In genomic region chr13:48513003-48513929, GRCm38 (mm10) we compare ENCODE assay signal across 8 mouse cellular contexts. TPM values are rescaled to one million over a fixed set of nuclear protein-coding genes. Genes with fewer than 3 reads are reported as not detected.
DNase-seq lines count a peak whose midpoint lies in the region; ATAC-seq and TF ChIP-seq lines count a peak whose summit lies in the region.

Zfp169 (minus strand) TSS chr13:48513451.
A830005F24Rik (plus strand) TSS chr13:48513570.

- peaks cover 0 to 11% of the 10 kb centered on the region in 2 experiments for H3K36me3 ChIP-seq in CH12.LX (replicated peaks in 1 of 2; ENCODE audit: control insufficient read depth in 1 of 2, insufficient read depth in 1 of 2, low read length in 1 of 2)
- H3K36me3 ChIP-seq in forebrain, embryonic 11.5 days (ENCODE audit: control insufficient read depth, insufficient read depth, low read length): no peaks in the 10 kb centered on the region
- no peaks in the 10 kb centered on the region for H3K36me3 ChIP-seq in heart, postnatal 0 days (replicated peaks; ENCODE audit: control insufficient read depth, insufficient read depth, low read length)
- no peaks in the 10 kb centered on the region for H3K36me3 ChIP-seq in liver, embryonic 16.5 days (ENCODE audit: control insufficient read depth, insufficient read depth)
- no peaks in the 10 kb centered on the region for H3K36me3 ChIP-seq in neural tube, embryonic 13.5 days
- H3K36me3 ChIP-seq in testis, adult 2 months (ENCODE audit: control insufficient read depth, insufficient read depth, low read length): no peaks in the 10 kb centered on the region

- peak within 1 kb of the TSS; percentile 90 for H3K9ac ChIP-seq in CH12.LX (ENCODE audit: insufficient read depth, low read depth)
- peak within 1 kb of the TSS; percentile 79 for H3K9ac ChIP-seq in forebrain, embryonic 11.5 days (ENCODE audit: low read length)
- peak within 1 kb of the TSS; percentile 60 for H3K9ac ChIP-seq in heart, postnatal 0 days (replicated peaks; ENCODE audit: low read depth, low read length)
- H3K9ac ChIP-seq in liver, embryonic 16.5 days (ENCODE audit: low read depth, low read length): peak within 1 kb of the TSS; percentile 76
- H3K9ac ChIP-seq in neural tube, embryonic 13.5 days: peak within 1 kb of the TSS; percentile 92

- WGBS in forebrain, embryonic 11.5 days: 2% methylated on average over 34 of the region's 34 CpGs
- WGBS in heart, postnatal 0 days: 2% methylated on average over 34 of the region's 34 CpGs
- 2% methylated on average over 34 of the region's 34 CpGs for WGBS in liver, embryonic 16.5 days (ENCODE audit: insufficient replicate concordance)
- WGBS in neural tube, embryonic 13.5 days: 2% methylated on average over 34 of the region's 34 CpGs

- peak within 1 kb of the TSS; percentile 70 to 97 (median 92) for H3K4me3 ChIP-seq in CH12.LX (replicated peaks in 1 of 3; ENCODE audit: low read depth in 2 of 3, low read length in 2 of 3, poor library complexity in 1 of 3)
- H3K4me3 ChIP-seq in forebrain, embryonic 11.5 days (ENCODE audit: low read depth, low read length): peak within 1 kb of the TSS; percentile 72
- peak within 1 kb of the TSS; percentile 80 for H3K4me3 ChIP-seq in heart, postnatal 0 days (ENCODE audit: low read depth, low read length)
- H3K4me3 ChIP-seq in liver, embryonic 16.5 days (ENCODE audit: low read depth, low read length): peak within 1 kb of the TSS; percentile 76
- peak within 1 kb of the TSS; percentile 89 for H3K4me3 ChIP-seq in neural tube, embryonic 13.5 days
- H3K4me3 ChIP-seq in testis, adult 2 months (ENCODE audit: control insufficient read depth, low read depth, low read length): peak within 1 kb of the TSS; percentile 92

- TF ChIP-seq CTCF in CH12.LX (conservative IDR thresholded peaks at IDR 0.05 in 1 of 2, IDR thresholded peaks at IDR 0.05 in 1 of 2; ENCODE audit: low read depth in 2 of 2, low read length in 2 of 2): no peak
- TF ChIP-seq CTCF in heart, postnatal 0 days (IDR thresholded peaks at IDR 0.05; ENCODE audit: low read depth): no peak
- no peak for TF ChIP-seq CTCF in testis, adult 2 months (IDR thresholded peaks at IDR 0.05; ENCODE audit: control insufficient read depth, insufficient read depth, insufficient replicate concordance, low read depth, low read length)

- peaks cover 7 to 33% of the 10 kb centered on the region in 2 experiments; a peak in 3 of 4 replicates for H3K4me1 ChIP-seq in CH12.LX (ENCODE audit: control insufficient read depth in 1 of 2, insufficient read depth in 2 of 2)
- no peaks in the 10 kb centered on the region; the same call in 1 of the 2 replicates for H3K4me1 ChIP-seq in forebrain, embryonic 11.5 days (replicated peaks; ENCODE audit: control insufficient read depth, insufficient read depth, low read length)
- H3K4me1 ChIP-seq in heart, postnatal 0 days (ENCODE audit: control insufficient read depth, insufficient read depth): peaks cover 6% of the 10 kb centered on the region; the same call in 1 of the 2 replicates
- peaks cover 4% of the 10 kb centered on the region; the same call in 1 of the 2 replicates for H3K4me1 ChIP-seq in liver, embryonic 16.5 days (ENCODE audit: control insufficient read depth, low read depth, low read length)
- H3K4me1 ChIP-seq in neural tube, embryonic 13.5 days (replicated peaks): peaks cover 18% of the 10 kb centered on the region
- peaks cover 9% of the 10 kb centered on the region for H3K4me1 ChIP-seq in testis, adult 2 months (ENCODE audit: control insufficient read depth, insufficient read depth, low read length)

- H3K9me3 ChIP-seq in CH12.LX (replicated peaks; ENCODE audit: low read length): no peaks in the 10 kb centered on the region
- H3K9me3 ChIP-seq in forebrain, embryonic 11.5 days (ENCODE audit: control insufficient read depth, low read length): no peaks in the 10 kb centered on the region
- no peaks in the 10 kb centered on the region for H3K9me3 ChIP-seq in heart, postnatal 0 days (replicated peaks; ENCODE audit: control insufficient read depth, low read length)
- no peaks in the 10 kb centered on the region for H3K9me3 ChIP-seq in liver, embryonic 16.5 days (replicated peaks; ENCODE audit: control insufficient read depth, low read length)
- no peaks in the 10 kb centered on the region; the same call in 1 of the 2 replicates for H3K9me3 ChIP-seq in neural tube, embryonic 13.5 days

- TF ChIP-seq RAD21 in CH12.LX (IDR thresholded peaks at IDR 0.05; ENCODE audit: low read depth, low read length): no peak

- no peaks in the 10 kb centered on the region for H3K79me2 ChIP-seq in CH12.LX (replicated peaks; ENCODE audit: control insufficient read depth, extremely low read depth, insufficient read depth, poor library complexity, severe bottlenecking)

- H3K4me2 ChIP-seq in CH12.LX (ENCODE audit: insufficient read depth, low read depth, poor library complexity, severe bottlenecking): peak within 1 kb of the TSS; percentile 90
- H3K4me2 ChIP-seq in forebrain, embryonic 11.5 days (ENCODE audit: low read depth, low read length, severe bottlenecking): peak within 1 kb of the TSS; percentile 62
- peak within 1 kb of the TSS; percentile 82 for H3K4me2 ChIP-seq in heart, postnatal 0 days (ENCODE audit: low read depth, low read length)
- peak within 1 kb of the TSS; percentile 83 for H3K4me2 ChIP-seq in liver, embryonic 16.5 days (ENCODE audit: low read depth, low read length)
- peak within 1 kb of the TSS; percentile 94 for H3K4me2 ChIP-seq in neural tube, embryonic 13.5 days

- DNase-seq in CH12.LX (ENCODE audit: extremely low read depth): peak; percentile 91
- peak; percentile 76 for DNase-seq in c-Kit-positive CD71-negative TER-119-negative erythroid progenitor cells, embryonic 14.5 days (ENCODE audit: low read depth)
- DNase-seq in forebrain, embryonic 11.5 days (ENCODE audit: low spot score): peak; percentile 90
- DNase-seq in heart, postnatal 0 days (ENCODE audit: low spot score): peak; percentile 84
- DNase-seq in kidney, postnatal 4 days: peak; percentile 81 to 86

- peak; percentile 86 for TF ChIP-seq POLR2A in CH12.LX (IDR thresholded peaks at IDR 0.05; ENCODE audit: low read depth, low read length)
- peak; percentile 69 for TF ChIP-seq POLR2A in testis, adult 2 months (IDR thresholded peaks at IDR 0.05; ENCODE audit: control insufficient read depth, low read depth, low read length)

- H3K27me3 ChIP-seq in CH12.LX (replicated peaks): no peaks in the 10 kb centered on the region
- H3K27me3 ChIP-seq in forebrain, embryonic 11.5 days (ENCODE audit: control insufficient read depth, insufficient read depth, low read length): no peaks in the 10 kb centered on the region
- H3K27me3 ChIP-seq in heart, postnatal 0 days (ENCODE audit: control insufficient read depth, insufficient read depth, low read length): no peaks in the 10 kb centered on the region
- no peaks in the 10 kb centered on the region for H3K27me3 ChIP-seq in liver, embryonic 16.5 days (ENCODE audit: control insufficient read depth, insufficient read depth, low read depth, low read length)
- no peaks in the 10 kb centered on the region for H3K27me3 ChIP-seq in neural tube, embryonic 13.5 days
- H3K27me3 ChIP-seq in testis, adult 2 months (ENCODE audit: control insufficient read depth, insufficient read depth, low read length): no peaks in the 10 kb centered on the region

- no peak within 1 kb of the TSS for H3K27ac ChIP-seq in CH12.LX (ENCODE audit: insufficient read depth, low read depth)
- no peak within 1 kb of the TSS for H3K27ac ChIP-seq in forebrain, embryonic 11.5 days (ENCODE audit: low read depth, low read length)
- no peak within 1 kb of the TSS for H3K27ac ChIP-seq in heart, postnatal 0 days (ENCODE audit: low read depth)
- 0 out of 2 replicates have a peak within 1 kb of the TSS, but pooled peaks have one; percentile 48 for H3K27ac ChIP-seq in liver, embryonic 16.5 days (ENCODE audit: low read length)
- H3K27ac ChIP-seq in neural tube, embryonic 13.5 days (replicated peaks): 0 out of 2 replicates have a peak within 1 kb of the TSS, but pooled peaks have one; percentile 49
- H3K27ac ChIP-seq in testis, adult 2 months (ENCODE audit: control insufficient read depth, insufficient read depth, low read depth, low read length): no peak within 1 kb of the TSS

- TF ChIP-seq EP300 in CH12.LX (IDR thresholded peaks at IDR 0.05; ENCODE audit: low read length): no peak
- no peak for TF ChIP-seq EP300 in heart, postnatal 0 days (IDR thresholded peaks at IDR 0.05; ENCODE audit: low read depth)

- ATAC-seq in forebrain, embryonic 11.5 days (replicated peaks; ENCODE audit: low FRiP score): peak; percentile 97
- peak; percentile 95 for ATAC-seq in heart, postnatal 0 days (ENCODE audit: insufficient read depth, low read depth)
- peak; percentile 98 for ATAC-seq in liver, embryonic 16.5 days (ENCODE audit: low read depth)
- peak; percentile 99 for ATAC-seq in neural tube, embryonic 13.5 days (ENCODE audit: low read depth)

- in situ Hi-C loops in CH12.LX (cut with MboI; ENCODE audit: low pct_ligation_motif_present, low pct_unique_long_range_greater_than_20kb, low sequenced_read_pairs): no loop called here

- dilution Hi-C loops in CH12.LX (cut with MboI; ENCODE audit: extremely low pct_ligation_motif_present, extremely low pct_unique_long_range_greater_than_20kb, low sequenced_read_pairs): no loop called here

TF ChIP-seq in CH12.LX, 34 proteins besides CTCF, POLR2A, EP300 and RAD21 (continues in another document):
- peak; percentile 6; the same call in 1 of the 2 replicates for TF ChIP-seq IRF4 (IDR thresholded peaks at IDR 0.05; ENCODE audit: low read depth, low read length)

RNA-seq across cellular contexts. Expression of gene Zfp169, which starts in this region (rescaled TPM):
- 6.2 and 6.6 TPM in 2 replicates for total RNA-seq in CH12.LX (2012; rRNA removed)
- 3.4 and 4.2 TPM in 2 replicates for total RNA-seq in CH12.LX (2014; rRNA removed)
- 2.3 and 2.9 TPM in 2 replicates for polyA plus RNA-seq in CH12.LX (2012; ENCODE audit: insufficient read length, low read depth)
- polyA plus RNA-seq in forebrain, embryonic 11.5 days (2014; fragmentation: Nextera tagmentation; extraction: Ambion mirVana): 8.0 and 8.9 TPM in 2 replicates
- total RNA-seq in heart, postnatal 0 days (2014; rRNA removed; ENCODE audit: low replicate concordance): 3.8 and 4.3 TPM in 2 replicates
- 0.93 and 1.0 TPM in 2 replicates for polyA plus RNA-seq in heart, postnatal 0 days (2015; fragmentation: Nextera tagmentation; extraction: Ambion mirVana)
- 0.90 and 1.1 TPM in 2 replicates for polyA plus RNA-seq in liver, embryonic 16.5 days (2015; fragmentation: Nextera tagmentation; extraction: Ambion mirVana)
- polyA plus RNA-seq in neural tube, embryonic 13.5 days (2015; fragmentation: Nextera tagmentation; extraction: Ambion mirVana): 4.8 and 5.4 TPM in 2 replicates
- 11.5 and 12.1 TPM in 2 replicates for polyA plus RNA-seq in testis, adult 2 months (2012; rRNA removed)

RNA-seq across cellular contexts. Expression of gene A830005F24Rik, which starts in this region (rescaled TPM):
- total RNA-seq in CH12.LX (2012; rRNA removed) (1.8 and 2.4 TPM in 2 replicates), CH12.LX (2014; rRNA removed) (2.7 and 4.2 TPM in 2 replicates)
- polyA plus RNA-seq in CH12.LX (2012; ENCODE audit: insufficient read length, low read depth): 2.0 and 2.8 TPM in 2 replicates
- 1.6 and 2.3 TPM in 2 replicates for polyA plus RNA-seq in forebrain, embryonic 11.5 days (2014; fragmentation: Nextera tagmentation; extraction: Ambion mirVana)
- not detected in 2 replicates for total RNA-seq in heart, postnatal 0 days (2014; rRNA removed; ENCODE audit: low replicate concordance)
- 0.20 and 0.21 TPM in 2 replicates for polyA plus RNA-seq in heart, postnatal 0 days (2015; fragmentation: Nextera tagmentation; extraction: Ambion mirVana)
- 0.22 and 0.28 TPM in 2 replicates for polyA plus RNA-seq in liver, embryonic 16.5 days (2015; fragmentation: Nextera tagmentation; extraction: Ambion mirVana)
- polyA plus RNA-seq in neural tube, embryonic 13.5 days (2015; fragmentation: Nextera tagmentation; extraction: Ambion mirVana): 4.0 and 4.8 TPM in 2 replicates
- 0.15 TPM in 1 of 2 replicates, not detected in the other for polyA plus RNA-seq in testis, adult 2 months (2012; rRNA removed)

Comparison
In these comparisons a context has a peak if more than half of its experiments do, and no peak if none do; other contexts are left out.
1. H3K27ac ChIP-seq: peak in liver, embryonic 16.5 days (single experiment) and neural tube, embryonic 13.5 days (single experiment); none in CH12.LX (single experiment), forebrain, embryonic 11.5 days (single experiment), heart, postnatal 0 days (single experiment) and testis, adult 2 months (single experiment).
2. Peak in every context shown above with its lines, with median percentiles within 50 percentile points of each other: DNase-seq, H3K4me2 ChIP-seq, H3K4me3 ChIP-seq, H3K9ac ChIP-seq and ATAC-seq.